Mouse (Mus musculus) lung, embryonic 16.5 days (tissue): ENCODE data around the gene Tmem135. TPM values are rescaled to one million over a fixed set of nuclear protein-coding genes. Genes with fewer than 3 reads are reported as not detected.

ENCODE experiments used
- ATAC-seq: fragments of 200-750 bp; cut with Nextera tagmentation; 2 replicates; pipeline ENCODE4 v1.8.0; 2017; ENCODE audit warnings: low read depth, mild to moderate bottlenecking, moderate library complexity
- H3K27ac ChIP-seq: fragments of 300-500 bp; sonication (generic); 2 replicates; pipeline ENCODE4 v1.5.1; 2014; ENCODE audit warnings: mild to moderate bottlenecking, control low read depth, low read length
- H3K27me3 ChIP-seq: fragments of 300-500 bp; sonication (generic); 2 replicates; pipeline ENCODE4 v1.6.1; 2014; ENCODE audit warnings: low read depth, low read length, mixed read lengths; ENCODE audit not compliant: control insufficient read depth, insufficient read depth
- H3K36me3 ChIP-seq: fragments of 300-500 bp; sonication (generic); 2 replicates; pipeline ENCODE4 v1.6.1; 2014; ENCODE audit warnings: low read length; ENCODE audit not compliant: control insufficient read depth, insufficient read depth
- H3K4me1 ChIP-seq: fragments of 300-500 bp; sonication (generic); replicated peaks from 2 replicates; pipeline ENCODE4 v1.6.1; 2014; ENCODE audit warnings: low read length, mixed read lengths; ENCODE audit not compliant: control insufficient read depth, insufficient read depth
- H3K4me2 ChIP-seq: fragments of 300-500 bp; sonication (generic); 2 replicates; pipeline ENCODE4 v1.6.1; 2014; ENCODE audit warnings: low read depth, low read length, control low read depth
- H3K4me3 ChIP-seq: fragments of 300-500 bp; sonication (generic); 2 replicates; pipeline ENCODE4 v1.5.1; 2014; ENCODE audit warnings: mild to moderate bottlenecking, low read length, control low read depth
- H3K9ac ChIP-seq: fragments of 300-500 bp; sonication (generic); 2 replicates; pipeline ENCODE4 v1.6.1; 2014; ENCODE audit warnings: low read length, control low read depth
- H3K9me3 ChIP-seq: fragments of 300-500 bp; sonication (generic); 2 replicates; pipeline ENCODE4 v1.6.1; 2016; ENCODE audit warnings: low read length; ENCODE audit not compliant: control insufficient read depth
- WGBS: fragments of 180-500 bp; shearing (Covaris S2); extraction: QIAGEN DNeasy Blood & Tissue Kit; methylation state at CpG from one replicate; pipeline ENCODE4 v1.1.7; 2014; 5-methylcytosine and 5-hydroxymethylcytosine counted together
- polyA plus RNA-seq: library from polyadenylated mRNA; unstranded; fragments of >200 nt; fragmentation: Nextera tagmentation; extraction: Ambion mirVana; gene quantifications from 2 replicates; pipeline ENCODE4 v1.2.1, GENCODE M21; 2015

Tmem135 gene
- polyA plus RNA-seq, 1 experiment from 2014 or later = 29.0 TPM

DNA sequence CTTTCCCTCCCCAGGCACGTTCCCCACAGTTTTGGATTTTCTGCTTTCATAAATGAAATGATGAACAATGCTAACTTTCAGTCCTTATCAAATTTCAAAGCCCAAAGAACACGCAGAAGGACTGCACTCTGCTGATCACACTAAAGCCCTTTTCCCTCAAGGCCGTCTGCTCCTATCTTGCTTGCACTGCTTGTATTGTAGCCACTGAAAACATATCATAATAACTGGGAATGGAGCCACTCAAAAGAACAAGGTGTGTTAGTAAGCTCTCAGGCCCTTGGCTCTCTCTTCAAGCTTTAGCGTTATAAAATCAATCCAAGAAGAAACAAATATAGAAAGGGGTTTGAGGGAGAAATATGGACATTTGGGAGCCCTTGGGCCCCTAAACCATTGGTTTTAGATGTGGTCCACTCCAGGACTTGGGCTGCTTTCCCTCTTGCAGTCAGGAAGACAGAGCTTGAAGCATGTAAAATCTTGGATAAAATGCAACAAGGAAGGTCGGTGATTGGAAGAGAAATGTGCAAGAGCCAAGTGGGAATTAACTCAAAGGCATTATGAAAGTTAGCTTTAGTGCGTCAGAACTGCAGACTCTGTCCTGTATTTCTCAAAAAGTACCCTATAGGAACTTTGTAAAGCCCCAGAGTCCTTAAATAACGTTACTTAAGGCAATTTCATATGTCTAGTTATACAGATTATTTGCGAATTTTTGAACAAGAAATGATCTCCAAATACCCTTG is 48.3 kb downstream of the Tmem135 start:
- no peak overlapping the region for H3K4me2 ChIP-seq
- peak overlapping the region; percentile 20; the same call in 1 of the 2 replicates for H3K27ac ChIP-seq
- H3K27me3 ChIP-seq = no peaks in the 10 kb centered on the region
- no peak overlapping the region for H3K9ac ChIP-seq
- H3K4me1 ChIP-seq = peaks cover 2% of the 10 kb centered on the region
- 51% methylated on average over 8 of the region's 8 CpGs for whole genome bisulfite sequencing
- H3K4me3 ChIP-seq = no peak overlapping the region
- no peaks in the 10 kb centered on the region for H3K9me3 ChIP-seq
- no peaks in the 10 kb centered on the region for H3K36me3 ChIP-seq
- 0 out of 2 replicates have a peak, but pooled peaks have one; percentile 5 for ATAC-seq

DNA sequence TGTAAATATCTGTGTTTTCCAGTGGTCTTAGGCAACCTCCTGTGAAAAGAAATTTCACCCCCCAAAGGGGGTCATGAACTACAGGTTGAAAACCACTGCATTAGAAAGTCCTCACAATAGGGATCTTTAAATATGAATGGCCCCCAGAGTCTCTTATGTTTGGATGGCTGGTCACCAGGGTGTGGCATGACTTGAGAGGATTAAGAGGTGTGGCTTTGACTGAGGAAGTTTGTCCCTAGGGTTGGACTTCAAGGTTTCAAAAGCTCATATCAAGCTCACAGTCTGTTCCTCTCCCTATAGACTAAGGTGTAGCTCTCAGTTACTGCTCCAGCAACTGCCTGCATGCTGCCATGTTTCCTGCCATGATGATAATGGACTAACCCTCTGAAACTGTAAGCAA is 62.0 kb downstream of the Tmem135 start:
- Histone ChIP-seq H3K27ac (no peak overlapping the region), H3K4me1 (peaks cover 8% of the 10 kb centered on the region)

DNA sequence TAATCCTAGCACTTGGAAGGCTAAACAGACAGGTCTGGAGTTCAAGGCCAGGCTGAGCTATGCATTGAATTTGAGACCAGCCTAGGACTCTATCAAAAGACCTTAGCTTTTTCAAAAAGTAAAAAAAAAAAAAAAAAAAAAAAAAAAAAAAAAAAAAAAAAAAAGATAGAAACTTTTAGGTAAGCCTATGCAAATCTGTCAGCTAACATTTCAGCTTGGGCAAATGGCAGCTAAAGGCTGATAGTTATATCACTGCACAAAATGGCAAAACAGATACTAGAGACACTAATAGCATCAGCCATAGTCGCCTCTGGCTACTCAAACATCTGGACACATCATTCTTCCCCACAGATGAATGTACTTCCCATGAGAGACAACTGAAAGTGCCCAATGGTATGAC is 64.2 kb downstream of the Tmem135 start:
- H3K27me3 ChIP-seq = no peaks in the 10 kb centered on the region
- no peak overlapping the region for H3K4me3 ChIP-seq
- no peak overlapping the region for H3K4me2 ChIP-seq
- peaks cover 12% of the 10 kb centered on the region for H3K4me1 ChIP-seq
- no peak for ATAC-seq
- no peak overlapping the region for H3K9ac ChIP-seq
- H3K36me3 ChIP-seq = no peaks in the 10 kb centered on the region
- 82% methylated on average over 1 of the region's 1 CpGs for WGBS
- H3K9me3 ChIP-seq = no peaks in the 10 kb centered on the region
- no peak overlapping the region for H3K27ac ChIP-seq

More for the DNA sequence above, 62.0 kb downstream of the Tmem135 start:
- H3K4me2 ChIP-seq = no peak overlapping the region
- no peak overlapping the region for H3K9ac ChIP-seq
- H3K4me3 ChIP-seq = no peak overlapping the region
- no peaks in the 10 kb centered on the region for H3K27me3 ChIP-seq
- H3K9me3 ChIP-seq = no peaks in the 10 kb centered on the region
- no peak for ATAC-seq
- H3K36me3 ChIP-seq = no peaks in the 10 kb centered on the region

GRCm38 (mm10) chr7:89339142-89339435 is 64.9 kb downstream of the Tmem135 start:
- ATAC-seq = peak; percentile 36
- Histone ChIP-seq H3K9ac (peak overlapping the region; percentile 97), H3K27me3 (no peaks in the 10 kb centered on the region), H3K4me3 (peak overlapping the region; percentile 98), H3K4me1 (peaks cover 12% of the 10 kb centered on the region), H3K9me3 (no peaks in the 10 kb centered on the region), H3K4me2 (peak overlapping the region; percentile 69), H3K36me3 (no peaks in the 10 kb centered on the region), H3K27ac (peak overlapping the region; percentile 49)

- Histone ChIP-seq H3K4me1 (peaks cover 12% of the 10 kb centered on the region), H3K4me2 (peak overlapping the region; percentile 69), H3K9ac (peak overlapping the region; percentile 97), H3K4me3 (peak overlapping the region; percentile 98), H3K36me3 (no peaks in the 10 kb centered on the region), H3K27ac (peak overlapping the region; percentile 73), H3K9me3 (no peaks in the 10 kb centered on the region), H3K27me3 (no peaks in the 10 kb centered on the region)
- peak; percentile 96 for ATAC-seq
- under 1% methylated on average over 56 of the region's 57 CpGs for WGBS
Measured at GRCm38 (mm10) chr7:89338350-89339141, 65.5 kb downstream of the Tmem135 start.

GRCm38 (mm10) chr7:89337711-89338349 is 66.2 kb downstream of the Tmem135 start:
- Histone ChIP-seq H3K36me3 (no peaks in the 10 kb centered on the region), H3K9me3 (no peaks in the 10 kb centered on the region), H3K9ac (peak overlapping the region; percentile 97), H3K27ac (peak overlapping the region; percentile 73), H3K4me2 (peak overlapping the region; percentile 69), H3K27me3 (no peaks in the 10 kb centered on the region), H3K4me1 (peaks cover 12% of the 10 kb centered on the region), H3K4me3 (peak overlapping the region; percentile 98)
- no peak for ATAC-seq
- 24% methylated on average over 10 of the region's 10 CpGs for WGBS

GRCm38 (mm10) chr7:89336434-89336833 is 67.6 kb downstream of the Tmem135 start:
- WGBS = 62% methylated on average over 1 of the region's 1 CpGs
- Histone ChIP-seq H3K4me3 (no peak overlapping the region), H3K9me3 (no peaks in the 10 kb centered on the region), H3K4me1 (peaks cover 12% of the 10 kb centered on the region), H3K9ac (no peak overlapping the region), H3K4me2 (no peak overlapping the region), H3K27ac (no peak overlapping the region), H3K36me3 (no peaks in the 10 kb centered on the region), H3K27me3 (no peaks in the 10 kb centered on the region)
- ATAC-seq = no peak

GRCm38 (mm10) chr7:89335316-89335715 is 68.7 kb downstream of the Tmem135 start:
- ATAC-seq = no peak
- H3K4me3 ChIP-seq = no peak overlapping the region

GRCm38 (mm10) chr7:89329896-89330295 is 74.1 kb downstream of the Tmem135 start:
- Histone ChIP-seq H3K4me3 (no peak overlapping the region), H3K9ac (no peak overlapping the region), H3K27me3 (no peaks in the 10 kb centered on the region), H3K4me1 (0 out of 2 replicates have a peak, but pooled peaks cover 4% of the 10 kb centered on the region), H3K36me3 (no peaks in the 10 kb centered on the region), H3K9me3 (no peaks in the 10 kb centered on the region), H3K27ac (no peak overlapping the region), H3K4me2 (no peak overlapping the region)
- ATAC-seq = no peak
- 84% methylated on average over 1 of the region's 1 CpGs for WGBS

More at GRCm38 (mm10) chr7:89335316-89335715, 68.7 kb downstream of the Tmem135 start:
- Histone ChIP-seq H3K27ac (no peak overlapping the region), H3K4me2 (no peak overlapping the region), H3K9ac (no peak overlapping the region), H3K36me3 (no peaks in the 10 kb centered on the region), H3K27me3 (no peaks in the 10 kb centered on the region), H3K9me3 (no peaks in the 10 kb centered on the region), H3K4me1 (peaks cover 12% of the 10 kb centered on the region)
